Mouse (Mus musculus) brain, embryonic 14.5 days (tissue): Measurements from ENCODE around the gene Cpne8.

Source experiments
- CTCF ChIP-seq: fragments of 200-500 bp; IDR thresholded peaks from 2 replicates; pipeline ENCODE4 v1.5.1; 2012; ENCODE audit warnings: inconsistent platforms, mild to moderate bottlenecking, moderate library complexity, borderline replicate concordance; ENCODE audit not compliant: insufficient read depth, insufficient read length; ENCODE audit errors: extremely low read depth
- POLR2A ChIP-seq: fragments of 200-500 bp; IDR thresholded peaks from 2 replicates; pipeline ENCODE4 v1.6.1; 2012; ENCODE audit warnings: mild to moderate bottlenecking, inconsistent platforms, borderline replicate concordance; ENCODE audit not compliant: poor library complexity, insufficient read depth, insufficient read length, severe bottlenecking; ENCODE audit errors: extremely low read depth

GRCm38 (mm10) chr15:90624201-90624600 lies 55.0 kb downstream of the Cpne8 start:
- no peak for TF ChIP-seq POLR2A
- TF ChIP-seq CTCF: no peak
